Mouse (Mus musculus): ENCODE results near the gene Slc35e1. TPM values are rescaled to one million over a fixed set of nuclear protein-coding genes. Genes with fewer than 3 reads are reported as not detected.

Slc35e1 gene
- polyA plus RNA-seq (2015; fragmentation: Nextera tagmentation; extraction: Ambion mirVana): 11.9 and 12.4 TPM in 2 replicates

GRCm38 (mm10) chr8:72491680-72492621 is at the start of gene Slc35e1:
TSS of gene Slc35e1 (minus strand) at chr8:72492614.
- peaks cover 28% of the 10 kb centered on the region for H3K4me1 ChIP-seq
- H3K27me3 ChIP-seq (replicated peaks): no peaks in the 10 kb centered on the region
- H3K4me3 ChIP-seq: peak within 1 kb of the TSS; percentile 97
- H3K9ac ChIP-seq: peak within 1 kb of the TSS; percentile 94
- H3K36me3 ChIP-seq: peaks cover 55% of the 10 kb centered on the region
- peak; percentile 39; the same call in 1 of the 2 replicates for ATAC-seq (ENCODE audit: extremely low read depth, insufficient number of reproducible peaks, low FRiP score, low TSS enrichment)
- under 1% methylated on average over 72 of the region's 98 CpGs for WGBS
- H3K27ac ChIP-seq (replicated peaks): peak within 1 kb of the TSS; percentile 79
- H3K9me3 ChIP-seq: no peaks in the 10 kb centered on the region
- peak within 1 kb of the TSS; percentile 97 for H3K4me2 ChIP-seq

GRCm38 (mm10) chr8:72539234-72539633 is 46.8 kb upstream of the Slc35e1 start:
- no peak for ATAC-seq (ENCODE audit: extremely low read depth, insufficient number of reproducible peaks, low FRiP score, low TSS enrichment)
- Histone ChIP-seq H3K4me3 (no peak overlapping the region), H3K4me1 (peaks cover 9% of the 10 kb centered on the region), H3K27ac (replicated peaks) (no peak overlapping the region), H3K9me3 (no peaks in the 10 kb centered on the region), H3K9ac (no peak overlapping the region), H3K27me3 (replicated peaks) (no peaks in the 10 kb centered on the region), H3K36me3 (peaks cover 10% of the 10 kb centered on the region), H3K4me2 (no peak overlapping the region)

GRCm38 (mm10) chr8:72534888-72535287 is 42.5 kb upstream of the Slc35e1 start:
- ATAC-seq (ENCODE audit: extremely low read depth, insufficient number of reproducible peaks, low FRiP score, low TSS enrichment): no peak
- Histone ChIP-seq H3K4me2 (no peak overlapping the region), H3K36me3 (0 out of 2 replicates have a peak, but pooled peaks cover 5% of the 10 kb centered on the region), H3K9me3 (no peaks in the 10 kb centered on the region), H3K4me1 (peaks cover 20% of the 10 kb centered on the region), H3K27ac (replicated peaks) (no peak overlapping the region), H3K4me3 (no peak overlapping the region), H3K27me3 (replicated peaks) (no peaks in the 10 kb centered on the region), H3K9ac (no peak overlapping the region)
- 92% methylated on average over 3 of the region's 3 CpGs for WGBS

GRCm38 (mm10) chr8:72532103-72532502 is 39.7 kb upstream of the Slc35e1 start:
- Histone ChIP-seq H3K4me1 (peaks cover 22% of the 10 kb centered on the region), H3K9me3 (no peaks in the 10 kb centered on the region), H3K27me3 (replicated peaks) (no peaks in the 10 kb centered on the region), H3K4me3 (no peak overlapping the region), H3K9ac (no peak overlapping the region), H3K27ac (replicated peaks) (no peak overlapping the region), H3K4me2 (no peak overlapping the region), H3K36me3 (peaks cover 6% of the 10 kb centered on the region; the same call in 1 of the 2 replicates)
- 74% methylated on average over 1 of the region's 1 CpGs for WGBS
- ATAC-seq (ENCODE audit: extremely low read depth, insufficient number of reproducible peaks, low FRiP score, low TSS enrichment): no peak

- no peak overlapping the region for H3K27ac ChIP-seq (replicated peaks)
- ATAC-seq (ENCODE audit: extremely low read depth, insufficient number of reproducible peaks, low FRiP score, low TSS enrichment): no peak
- H3K4me1 ChIP-seq: peaks cover 35% of the 10 kb centered on the region
- H3K9ac ChIP-seq: no peak overlapping the region
- H3K4me3 ChIP-seq: no peak overlapping the region
- H3K36me3 ChIP-seq: peaks cover 12% of the 10 kb centered on the region
- H3K27me3 ChIP-seq (replicated peaks): no peaks in the 10 kb centered on the region
- H3K4me2 ChIP-seq: no peak overlapping the region
- no peaks in the 10 kb centered on the region for H3K9me3 ChIP-seq
Observed at GRCm38 (mm10) chr8:72521888-72522287, 29.5 kb upstream of the Slc35e1 start.

- WGBS: 44% methylated on average over 7 of the region's 7 CpGs
- Histone ChIP-seq H3K36me3 (peaks cover 2% of the 10 kb centered on the region; the same call in 1 of the 2 replicates), H3K27me3 (replicated peaks) (no peaks in the 10 kb centered on the region), H3K4me3 (no peak overlapping the region), H3K27ac (replicated peaks) (peak overlapping the region; percentile 78), H3K9me3 (no peaks in the 10 kb centered on the region), H3K4me1 (peaks cover 48% of the 10 kb centered on the region), H3K4me2 (peak overlapping the region; percentile 46), H3K9ac (no peak overlapping the region)
- ATAC-seq (ENCODE audit: extremely low read depth, insufficient number of reproducible peaks, low FRiP score, low TSS enrichment): no peak
Observed at GRCm38 (mm10) chr8:72517421-72517988, 25.1 kb upstream of the Slc35e1 start.

GRCm38 (mm10) chr8:72513158-72513557 is 20.7 kb upstream of the Slc35e1 start:
- no peak for ATAC-seq (ENCODE audit: extremely low read depth, insufficient number of reproducible peaks, low FRiP score, low TSS enrichment)
- H3K27ac ChIP-seq (replicated peaks): peak overlapping the region; percentile 71
- H3K27me3 ChIP-seq (replicated peaks): no peaks in the 10 kb centered on the region
- H3K4me1 ChIP-seq: peaks cover 42% of the 10 kb centered on the region
- H3K4me3 ChIP-seq: no peak overlapping the region
- WGBS: 55% methylated on average over 1 of the region's 1 CpGs
- H3K9ac ChIP-seq: peak overlapping the region; percentile 37; the same call in 1 of the 2 replicates
- H3K36me3 ChIP-seq: peaks cover 2% of the 10 kb centered on the region; the same call in 1 of the 2 replicates
- no peaks in the 10 kb centered on the region for H3K9me3 ChIP-seq
- no peak overlapping the region for H3K4me2 ChIP-seq

GRCm38 (mm10) chr8:72512648-72513047 is 20.2 kb upstream of the Slc35e1 start:
- no peak for ATAC-seq (ENCODE audit: extremely low read depth, insufficient number of reproducible peaks, low FRiP score, low TSS enrichment)
- no peak overlapping the region for H3K4me2 ChIP-seq
- peaks cover 42% of the 10 kb centered on the region for H3K4me1 ChIP-seq
- H3K36me3 ChIP-seq: peaks cover 2% of the 10 kb centered on the region; the same call in 1 of the 2 replicates
- 86% methylated on average over 1 of the region's 1 CpGs for WGBS
- peak overlapping the region; percentile 71 for H3K27ac ChIP-seq (replicated peaks)
- H3K9ac ChIP-seq: peak overlapping the region; percentile 37
- no peaks in the 10 kb centered on the region for H3K9me3 ChIP-seq
- no peak overlapping the region for H3K4me3 ChIP-seq
- no peaks in the 10 kb centered on the region for H3K27me3 ChIP-seq (replicated peaks)

GRCm38 (mm10) chr8:72507505-72507904 is 15.1 kb upstream of the Slc35e1 start:
- Histone ChIP-seq H3K9ac (no peak overlapping the region), H3K36me3 (peaks cover 3% of the 10 kb centered on the region), H3K4me1 (peaks cover 68% of the 10 kb centered on the region), H3K27ac (replicated peaks) (no peak overlapping the region), H3K9me3 (no peaks in the 10 kb centered on the region), H3K27me3 (replicated peaks) (no peaks in the 10 kb centered on the region), H3K4me2 (no peak overlapping the region), H3K4me3 (no peak overlapping the region)
- 61% methylated on average over 1 of the region's 1 CpGs for WGBS
- no peak for ATAC-seq (ENCODE audit: extremely low read depth, insufficient number of reproducible peaks, low FRiP score, low TSS enrichment)

- no peak overlapping the region for H3K9ac ChIP-seq
- H3K27ac ChIP-seq (replicated peaks): no peak overlapping the region
- peaks cover 73% of the 10 kb centered on the region for H3K4me1 ChIP-seq
Observed at GRCm38 (mm10) chr8:72504637-72505314, 12.4 kb upstream of the Slc35e1 start.

GRCm38 (mm10) chr8:72504137-72504536 is 11.7 kb upstream of the Slc35e1 start:
- no peak overlapping the region for H3K9ac ChIP-seq
- no peak for ATAC-seq (ENCODE audit: extremely low read depth, insufficient number of reproducible peaks, low FRiP score, low TSS enrichment)
- no peak overlapping the region for H3K4me2 ChIP-seq
- H3K4me1 ChIP-seq: peaks cover 79% of the 10 kb centered on the region
- no peaks in the 10 kb centered on the region for H3K27me3 ChIP-seq (replicated peaks)
- no peaks in the 10 kb centered on the region for H3K9me3 ChIP-seq
- H3K27ac ChIP-seq (replicated peaks): no peak overlapping the region
- H3K36me3 ChIP-seq: peaks cover 8% of the 10 kb centered on the region
- no peak overlapping the region for H3K4me3 ChIP-seq

More at GRCm38 (mm10) chr8:72504637-72505314, 12.4 kb upstream of the Slc35e1 start:
- H3K36me3 ChIP-seq: peaks cover 4% of the 10 kb centered on the region
- no peak overlapping the region for H3K4me2 ChIP-seq
- no peak overlapping the region for H3K4me3 ChIP-seq
- ATAC-seq (ENCODE audit: extremely low read depth, insufficient number of reproducible peaks, low FRiP score, low TSS enrichment): no peak
- H3K9me3 ChIP-seq: no peaks in the 10 kb centered on the region
- H3K27me3 ChIP-seq (replicated peaks): no peaks in the 10 kb centered on the region
